9 mouse cellular contexts compared by ENCODE assay signal in the genomic region with DNA sequence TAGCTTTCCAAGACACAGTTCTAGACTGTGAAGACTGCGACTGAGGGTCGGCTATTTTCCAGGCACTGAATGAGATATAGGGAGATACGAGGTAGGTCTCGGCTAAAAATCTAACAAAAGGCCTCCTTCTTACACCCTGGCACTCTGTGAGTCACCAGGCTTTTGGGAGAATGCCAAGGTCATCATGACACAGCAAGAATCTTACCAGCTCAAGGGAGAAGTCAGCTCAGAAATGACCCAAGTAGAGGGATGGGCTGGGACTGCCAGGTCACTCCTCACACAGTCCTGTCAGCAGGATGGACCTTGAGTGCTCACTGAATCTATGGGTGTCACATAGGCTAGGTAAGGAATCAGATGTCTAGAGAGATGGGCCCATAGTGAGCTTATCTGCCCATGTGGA. TPM values are rescaled to one million over a fixed set of nuclear protein-coding genes. Genes with fewer than 3 reads are reported as not detected.
DNase-seq lines count a peak whose midpoint lies in the region; ATAC-seq and TF ChIP-seq lines count a peak whose summit lies in the region.
"Had no signal": no experiment of that assay in that cellular context is flagged by ENCODE, and none has a peak within 500 bp of the region (broad histone marks: within the 10 kb centered on the region; RNA-seq: fewer than 3 reads in every experiment).

No protein-coding gene starts in this region.

- intact Hi-C loops in left cerebral cortex, postnatal 36 days (cut with DNase I) = no loop called here

- peak overlapping the region; percentile 45 for H3K27ac ChIP-seq in heart, embryonic 13.5 days (replicated peaks)
- no peak overlapping the region for H3K27ac ChIP-seq in midbrain, embryonic 14.5 days (replicated peaks; ENCODE audit: low read depth, low read length)
- no peak overlapping the region for H3K27ac ChIP-seq in midbrain, postnatal 0 days (ENCODE audit: low read depth, low read length)
- no peak overlapping the region for H3K27ac ChIP-seq in midbrain, embryonic 10.5 days (replicated peaks)
- H3K27ac ChIP-seq: limb, embryonic 13.5 days had no signal

- 67% methylated on average over 4 of the region's 4 CpGs for WGBS in heart, embryonic 13.5 days
- 88% methylated on average over 4 of the region's 4 CpGs for WGBS in midbrain, embryonic 14.5 days
- WGBS in midbrain, postnatal 0 days = 88% methylated on average over 4 of the region's 4 CpGs
- WGBS in midbrain, embryonic 10.5 days = 96% methylated on average over 4 of the region's 4 CpGs

- peaks cover 42% of the 10 kb centered on the region for H3K4me1 ChIP-seq in G1E (ENCODE audit: insufficient read depth, low read depth, low read length)
- H3K4me1 ChIP-seq in heart, embryonic 13.5 days = peaks cover under 1% of the 10 kb centered on the region; the same call in 1 of the 2 replicates
- no peaks in the 10 kb centered on the region for H3K4me1 ChIP-seq in midbrain, embryonic 14.5 days (ENCODE audit: control insufficient read depth, insufficient read depth, low read length)
- no peaks in the 10 kb centered on the region for H3K4me1 ChIP-seq in midbrain, postnatal 0 days (ENCODE audit: insufficient read depth, low read length)
- H3K4me1 ChIP-seq in midbrain, embryonic 10.5 days = peaks cover 6% of the 10 kb centered on the region

- no peak overlapping the region; the same call in 1 of the 2 replicates for H3K4me3 ChIP-seq in G1E (ENCODE audit: low read depth, low read length)
- no peak overlapping the region for H3K4me3 ChIP-seq in heart, embryonic 13.5 days
- H3K4me3 ChIP-seq in midbrain, embryonic 14.5 days (replicated peaks; ENCODE audit: low read depth, low read length) = no peak overlapping the region
- no peak overlapping the region for H3K4me3 ChIP-seq in midbrain, postnatal 0 days (ENCODE audit: low read depth, low read length)
- H3K4me3 ChIP-seq in midbrain, embryonic 10.5 days = no peak overlapping the region
- H3K4me3 ChIP-seq: limb, embryonic 13.5 days had no signal

- no peaks in the 10 kb centered on the region for H3K9me3 ChIP-seq in G1E (replicated peaks)
- no peaks in the 10 kb centered on the region for H3K9me3 ChIP-seq in heart, embryonic 13.5 days
- no peaks in the 10 kb centered on the region for H3K9me3 ChIP-seq in midbrain, embryonic 14.5 days (ENCODE audit: control insufficient read depth, low read length)
- no peaks in the 10 kb centered on the region for H3K9me3 ChIP-seq in midbrain, postnatal 0 days (ENCODE audit: low read length)
- H3K9me3 ChIP-seq in midbrain, embryonic 10.5 days (replicated peaks) = no peaks in the 10 kb centered on the region
- H3K9me3 ChIP-seq: limb, embryonic 13.5 days had no signal

- ATAC-seq in G1E (ENCODE audit: extremely low read depth, insufficient number of reproducible peaks, low FRiP score, poor library complexity, severe bottlenecking) = peak; percentile 25
- peak; percentile 58 for ATAC-seq in heart, embryonic 13.5 days (ENCODE audit: extremely low read depth, insufficient number of reproducible peaks, low FRiP score, low TSS enrichment)
- no peak for ATAC-seq in midbrain, embryonic 14.5 days (ENCODE audit: low FRiP score, low TSS enrichment)
- ATAC-seq in midbrain, postnatal 0 days (ENCODE audit: low FRiP score) = no peak

- DNase-seq in G1E (ENCODE audit: low spot score) = no peak
- DNase-seq in adrenal gland, adult 8-10 months = peak; percentile 85
- DNase-seq in lung, postnatal 14 days = peak; percentile 42
- no peak for DNase-seq in left cerebral cortex, postnatal 36 days (ENCODE audit: low spot score in 2 of 2)
- DNase-seq in midbrain, embryonic 14.5 days = no peak
- DNase-seq in midbrain, postnatal 0 days (ENCODE audit: low spot score) = no peak
- no peak for DNase-seq in midbrain, embryonic 10.5 days (ENCODE audit: low spot score)

- H3K4me2 ChIP-seq in heart, embryonic 13.5 days = peak overlapping the region; percentile 75; the same call in 1 of the 2 replicates
- H3K4me2 ChIP-seq in midbrain, embryonic 14.5 days (ENCODE audit: low read length) = no peak overlapping the region
- H3K4me2 ChIP-seq in midbrain, postnatal 0 days (ENCODE audit: low read depth, low read length, poor library complexity, severe bottlenecking) = no peak overlapping the region
- H3K4me2 ChIP-seq: limb, embryonic 13.5 days had no signal

- H3K36me3 ChIP-seq in G1E (replicated peaks) = peaks cover 42% of the 10 kb centered on the region
- H3K36me3 ChIP-seq in heart, embryonic 13.5 days = no peaks in the 10 kb centered on the region
- H3K36me3 ChIP-seq in midbrain, embryonic 14.5 days (ENCODE audit: control insufficient read depth, insufficient read depth, low read length) = no peaks in the 10 kb centered on the region
- no peaks in the 10 kb centered on the region for H3K36me3 ChIP-seq in midbrain, postnatal 0 days (ENCODE audit: insufficient read depth, low read length)
- H3K36me3 ChIP-seq in midbrain, embryonic 10.5 days = no peaks in the 10 kb centered on the region
- H3K36me3 ChIP-seq: limb, embryonic 13.5 days had no signal

- H3K27me3 ChIP-seq in G1E (ENCODE audit: insufficient read depth, low read length) = no peaks in the 10 kb centered on the region
- H3K27me3 ChIP-seq in heart, embryonic 13.5 days (replicated peaks) = no peaks in the 10 kb centered on the region
- no peaks in the 10 kb centered on the region for H3K27me3 ChIP-seq in midbrain, embryonic 14.5 days (ENCODE audit: control insufficient read depth, insufficient read depth, low read length)
- no peaks in the 10 kb centered on the region for H3K27me3 ChIP-seq in midbrain, postnatal 0 days (ENCODE audit: insufficient read depth, low read length)
- H3K27me3 ChIP-seq in midbrain, embryonic 10.5 days (ENCODE audit: low read depth, poor library complexity, severe bottlenecking) = no peaks in the 10 kb centered on the region
- H3K27me3 ChIP-seq: limb, embryonic 13.5 days had no signal

- TF ChIP-seq CTCF in G1E (IDR thresholded peaks at IDR 0.05; ENCODE audit: low read depth, low read length) = no peak
- TF ChIP-seq CTCF in midbrain, postnatal 0 days (IDR thresholded peaks at IDR 0.05) = no peak

- H3K9ac ChIP-seq in heart, embryonic 13.5 days = no peak overlapping the region
- H3K9ac ChIP-seq in midbrain, embryonic 14.5 days (replicated peaks; ENCODE audit: low read length) = no peak overlapping the region
- no peak overlapping the region for H3K9ac ChIP-seq in midbrain, postnatal 0 days (replicated peaks; ENCODE audit: low read length, poor library complexity, severe bottlenecking)
- H3K9ac ChIP-seq: limb, embryonic 13.5 days had no signal

RNA-seq across cellular contexts. Expression of gene G6pdx, which starts 3.8 kb away (rescaled TPM):
- total RNA-seq in G1E (2014; fragmentation: Nextera tagmentation) (61.5 and 65.0 TPM in 2 replicates), G1E (2017) (40.2 and 40.7 TPM in 2 replicates)
- 6.8 and 13.7 TPM in 2 replicates for polyA plus RNA-seq in G1E (2012)
- 100 to 1,000 TPM; 190 to 204 (median 198) TPM for total RNA-seq in adrenal gland, adult 8-10 months (2022)
- 20.4 and 21.7 TPM in 2 replicates for polyA plus RNA-seq in heart, embryonic 13.5 days (2015; fragmentation: Nextera tagmentation; extraction: Ambion mirVana)
- total RNA-seq in left cerebral cortex, postnatal 36 days (2021) = 10 to 100 TPM; 25.9 to 26.3 TPM
- polyA plus RNA-seq in midbrain, embryonic 14.5 days (2014; fragmentation: Nextera tagmentation; extraction: Ambion mirVana) = 55.6 and 59.5 TPM in 2 replicates
- total RNA-seq in midbrain, postnatal 0 days (2014; rRNA removed) = 51.3 and 55.6 TPM in 2 replicates
- 40.2 and 41.8 TPM in 2 replicates for polyA plus RNA-seq in midbrain, postnatal 0 days (2015; fragmentation: Nextera tagmentation; extraction: Ambion mirVana)
- 54.6 and 61.5 TPM in 2 replicates for polyA plus RNA-seq in midbrain, embryonic 10.5 days (2016; fragmentation: Nextera tagmentation; extraction: Ambion mirVana)

RNA-seq across cellular contexts. Expression of gene Ikbkg, which starts 32.1 kb away (rescaled TPM):
- total RNA-seq in G1E (2014; fragmentation: Nextera tagmentation) = 21.2 and 29.1 TPM in 2 replicates
- 42.3 and 50.9 TPM in 2 replicates for total RNA-seq in G1E (2017)
- 19.5 and 23.7 TPM in 2 replicates for polyA plus RNA-seq in G1E (2012)
- 100 to 1,000 TPM in 2 of 4 experiments, 10 to 100 TPM in 2; 68.7 to 107 (median 88.8) TPM for total RNA-seq in adrenal gland, adult 8-10 months (2022)
- polyA plus RNA-seq in heart, embryonic 13.5 days (2015; fragmentation: Nextera tagmentation; extraction: Ambion mirVana) = 17.4 and 18.1 TPM in 2 replicates
- 10 to 100 TPM; 46.9 to 49.9 TPM for total RNA-seq in left cerebral cortex, postnatal 36 days (2021)
- 17.8 and 23.9 TPM in 2 replicates for polyA plus RNA-seq in midbrain, embryonic 14.5 days (2014; fragmentation: Nextera tagmentation; extraction: Ambion mirVana)
- total RNA-seq in midbrain, postnatal 0 days (2014; rRNA removed) = 20.4 and 24.7 TPM in 2 replicates
- 11.5 and 12.4 TPM in 2 replicates for polyA plus RNA-seq in midbrain, postnatal 0 days (2015; fragmentation: Nextera tagmentation; extraction: Ambion mirVana)
- 20.9 and 23.3 TPM in 2 replicates for polyA plus RNA-seq in midbrain, embryonic 10.5 days (2016; fragmentation: Nextera tagmentation; extraction: Ambion mirVana)

RNA-seq across cellular contexts. Expression of gene Fam3a, which starts 32.1 kb away (rescaled TPM):
- total RNA-seq in G1E (2014; fragmentation: Nextera tagmentation) (15.7 and 22.3 TPM in 2 replicates), G1E (2017) (12.5 and 19.1 TPM in 2 replicates)
- 3.6 and 7.2 TPM in 2 replicates for polyA plus RNA-seq in G1E (2012)
- 10 to 100 TPM; 25.4 to 44.8 (median 33.5) TPM for total RNA-seq in adrenal gland, adult 8-10 months (2022)
- 25.3 and 28.5 TPM in 2 replicates for polyA plus RNA-seq in heart, embryonic 13.5 days (2015; fragmentation: Nextera tagmentation; extraction: Ambion mirVana)
- total RNA-seq in left cerebral cortex, postnatal 36 days (2021) = 10 to 100 TPM; 18.0 to 22.5 TPM
- polyA plus RNA-seq in midbrain, embryonic 14.5 days (2014; fragmentation: Nextera tagmentation; extraction: Ambion mirVana) = 31.0 and 33.0 TPM in 2 replicates
- 23.6 and 29.9 TPM in 2 replicates for total RNA-seq in midbrain, postnatal 0 days (2014; rRNA removed)
- polyA plus RNA-seq in midbrain, postnatal 0 days (2015; fragmentation: Nextera tagmentation; extraction: Ambion mirVana) = 31.2 and 33.4 TPM in 2 replicates
- 27.0 and 31.3 TPM in 2 replicates for polyA plus RNA-seq in midbrain, embryonic 10.5 days (2016; fragmentation: Nextera tagmentation; extraction: Ambion mirVana)

RNA-seq across cellular contexts. Expression of gene Slc10a3, which starts 52.0 kb away (rescaled TPM):
- total RNA-seq in G1E (2014; fragmentation: Nextera tagmentation) (8.5 and 11.0 TPM in 2 replicates), G1E (2017) (5.2 and 8.7 TPM in 2 replicates)
- polyA plus RNA-seq in G1E (2012) = 1.1 and 1.2 TPM in 2 replicates
- total RNA-seq in adrenal gland, adult 8-10 months (2022) = 10 to 100 TPM; 22.6 to 29.6 (median 26.1) TPM
- 16.1 and 16.3 TPM in 2 replicates for polyA plus RNA-seq in heart, embryonic 13.5 days (2015; fragmentation: Nextera tagmentation; extraction: Ambion mirVana)
- 1 to 10 TPM; 2.4 to 2.7 TPM for total RNA-seq in left cerebral cortex, postnatal 36 days (2021)
- 6.4 and 9.4 TPM in 2 replicates for polyA plus RNA-seq in midbrain, embryonic 14.5 days (2014; fragmentation: Nextera tagmentation; extraction: Ambion mirVana)
- 6.2 and 9.4 TPM in 2 replicates for total RNA-seq in midbrain, postnatal 0 days (2014; rRNA removed)
- 6.1 and 6.9 TPM in 2 replicates for polyA plus RNA-seq in midbrain, postnatal 0 days (2015; fragmentation: Nextera tagmentation; extraction: Ambion mirVana)
- 10.9 and 11.3 TPM in 2 replicates for polyA plus RNA-seq in midbrain, embryonic 10.5 days (2016; fragmentation: Nextera tagmentation; extraction: Ambion mirVana)

RNA-seq across cellular contexts. Expression of gene Ubl4a, which starts 52.2 kb away (rescaled TPM):
- total RNA-seq in G1E (2014; fragmentation: Nextera tagmentation) (29.0 and 31.2 TPM in 2 replicates), G1E (2017) (15.6 and 20.6 TPM in 2 replicates)
- 16.6 and 26.4 TPM in 2 replicates for polyA plus RNA-seq in G1E (2012)
- total RNA-seq in adrenal gland, adult 8-10 months (2022) = 10 to 100 TPM; 65.7 to 68.0 (median 66.7) TPM
- 59.3 TPM in 2 replicates for polyA plus RNA-seq in heart, embryonic 13.5 days (2015; fragmentation: Nextera tagmentation; extraction: Ambion mirVana)
- 10 to 100 TPM; 64.6 to 77.3 TPM for total RNA-seq in left cerebral cortex, postnatal 36 days (2021)
- 66.8 and 76.0 TPM in 2 replicates for polyA plus RNA-seq in midbrain, embryonic 14.5 days (2014; fragmentation: Nextera tagmentation; extraction: Ambion mirVana)
- 46.3 and 53.6 TPM in 2 replicates for total RNA-seq in midbrain, postnatal 0 days (2014; rRNA removed)
- 67.1 and 75.0 TPM in 2 replicates for polyA plus RNA-seq in midbrain, postnatal 0 days (2015; fragmentation: Nextera tagmentation; extraction: Ambion mirVana)
- polyA plus RNA-seq in midbrain, embryonic 10.5 days (2016; fragmentation: Nextera tagmentation; extraction: Ambion mirVana) = 74.8 and 75.4 TPM in 2 replicates

Comparison
In these comparisons a context has a peak if more than half of its experiments do, and no peak if none do; other contexts are left out.
1. ATAC-seq: peak in G1E (single experiment) and heart, embryonic 13.5 days (single experiment); none in midbrain, embryonic 14.5 days (single experiment) and midbrain, postnatal 0 days (single experiment).
2. DNase-seq: peak in adrenal gland, adult 8-10 months (single experiment) and lung, postnatal 14 days (single experiment); none in G1E (single experiment), left cerebral cortex, postnatal 36 days (0 of 2), midbrain, embryonic 14.5 days (single experiment), midbrain, postnatal 0 days (single experiment) and midbrain, embryonic 10.5 days (single experiment).